Mouse (Mus musculus): ENCODE measurements around the gene Lmx1a. TPM values are rescaled to one million over a fixed set of nuclear protein-coding genes. Genes with fewer than 3 reads are reported as not detected.

The Lmx1a gene
- polyA plus RNA-seq (2012; fragmentation: generic; extraction: Trizol) = not detected

GRCm38 (mm10) chr1:167689232-167689261 lies at the start of gene Lmx1a:
Gene Lmx1a, plus strand, starts transcription at chr1:167689237.
- H3K27me3 ChIP-seq (ENCODE audit: control insufficient read depth, insufficient read depth, insufficient read length) = peaks cover 22% of the 10 kb centered on the region
- no peak within 1 kb of the TSS for H3K4me2 ChIP-seq (ENCODE audit: low read depth)
- no peaks in the 10 kb centered on the region for H3K79me2 ChIP-seq (ENCODE audit: control insufficient read depth, insufficient read depth)
- H3ac ChIP-seq (ENCODE audit: control insufficient read depth, insufficient read length) = no peak within 1 kb of the TSS
- H3K4me3 ChIP-seq = no peak within 1 kb of the TSS
- no peaks in the 10 kb centered on the region for H3K36me3 ChIP-seq (ENCODE audit: control insufficient read depth, insufficient read depth)
- TF ChIP-seq TCF12 (IDR thresholded peaks at IDR 0.05; ENCODE audit: insufficient read depth, poor library complexity, severe bottlenecking) (no peak), TCF3 (IDR thresholded peaks at IDR 0.05; ENCODE audit: insufficient read length, low read depth) (no peak), MYOD1 (IDR thresholded peaks at IDR 0.05; ENCODE audit: control insufficient read depth in 1 of 3, insufficient read length in 2 of 3, low read depth in 2 of 3) (no peak), SRF (IDR thresholded peaks at IDR 0.05; ENCODE audit: control insufficient read depth, insufficient read length, low read depth) (no peak), REST (IDR thresholded peaks at IDR 0.05; ENCODE audit: insufficient read depth, insufficient read length) (no peak), MAX (IDR thresholded peaks at IDR 0.05; ENCODE audit: low read depth) (no peak), POLR2AphosphoS2 (IDR thresholded peaks at IDR 0.05; ENCODE audit: insufficient read length, low read depth) (no peak), POLR2A (IDR thresholded peaks at IDR 0.05; ENCODE audit: insufficient read length, low read depth) (no peak), CEBPB (IDR thresholded peaks at IDR 0.05; ENCODE audit: insufficient read depth, poor library complexity, severe bottlenecking) (no peak), E2F4 (IDR thresholded peaks at IDR 0.05; ENCODE audit: insufficient read depth) (no peak), MYOG (IDR thresholded peaks at IDR 0.05; ENCODE audit: control insufficient read depth in 1 of 3, insufficient read depth in 1 of 3, insufficient read length in 2 of 3, low read depth in 2 of 3) (no peak), USF1 (IDR thresholded peaks at IDR 0.05; ENCODE audit: low read depth) (no peak)

- no peaks in the 10 kb centered on the region for H3K79me2 ChIP-seq (ENCODE audit: control insufficient read depth, insufficient read depth)
- H3K4me2 ChIP-seq (ENCODE audit: low read depth) = peak overlapping the region; percentile 1
- TF ChIP-seq TCF3 (IDR thresholded peaks at IDR 0.05; ENCODE audit: insufficient read length, low read depth) (no peak), E2F4 (IDR thresholded peaks at IDR 0.05; ENCODE audit: insufficient read depth) (no peak), USF1 (IDR thresholded peaks at IDR 0.05; ENCODE audit: low read depth) (no peak), CEBPB (IDR thresholded peaks at IDR 0.05; ENCODE audit: insufficient read depth, poor library complexity, severe bottlenecking) (no peak), TCF12 (IDR thresholded peaks at IDR 0.05; ENCODE audit: insufficient read depth, poor library complexity, severe bottlenecking) (no peak), MYOG (IDR thresholded peaks at IDR 0.05; ENCODE audit: control insufficient read depth in 1 of 3, insufficient read depth in 1 of 3, insufficient read length in 2 of 3, low read depth in 2 of 3) (peak in 1 of 3 experiments; percentile 25), REST (IDR thresholded peaks at IDR 0.05; ENCODE audit: insufficient read depth, insufficient read length) (no peak), MYOD1 (IDR thresholded peaks at IDR 0.05; ENCODE audit: control insufficient read depth in 1 of 3, insufficient read length in 2 of 3, low read depth in 2 of 3) (peak in 2 of 3 experiments; percentile 56 to 63), SRF (IDR thresholded peaks at IDR 0.05; ENCODE audit: control insufficient read depth, insufficient read length, low read depth) (peak; percentile 10), POLR2A (IDR thresholded peaks at IDR 0.05; ENCODE audit: insufficient read length, low read depth) (no peak), POLR2AphosphoS2 (IDR thresholded peaks at IDR 0.05; ENCODE audit: insufficient read length, low read depth) (no peak), MAX (IDR thresholded peaks at IDR 0.05; ENCODE audit: low read depth) (no peak)
- no peak overlapping the region for H3ac ChIP-seq (ENCODE audit: control insufficient read depth, insufficient read length)
- peaks cover 11% of the 10 kb centered on the region for H3K27me3 ChIP-seq (ENCODE audit: control insufficient read depth, insufficient read depth, insufficient read length)
- no peaks in the 10 kb centered on the region for H3K36me3 ChIP-seq (ENCODE audit: control insufficient read depth, insufficient read depth)
- no peak overlapping the region for H3K4me3 ChIP-seq
Observed at GRCm38 (mm10) chr1:167644866-167645537, 44.0 kb upstream of the Lmx1a start.

GRCm38 (mm10) chr1:167648670-167649069 lies 40.4 kb upstream of the Lmx1a start:
- no peak overlapping the region for H3K4me3 ChIP-seq
- H3K4me2 ChIP-seq (ENCODE audit: low read depth) = no peak overlapping the region
- H3K27me3 ChIP-seq (ENCODE audit: control insufficient read depth, insufficient read depth, insufficient read length) = no peaks in the 10 kb centered on the region
- H3K36me3 ChIP-seq (ENCODE audit: control insufficient read depth, insufficient read depth) = no peaks in the 10 kb centered on the region
- TF ChIP-seq MAX (IDR thresholded peaks at IDR 0.05; ENCODE audit: low read depth) (no peak), CEBPB (IDR thresholded peaks at IDR 0.05; ENCODE audit: insufficient read depth, poor library complexity, severe bottlenecking) (no peak), POLR2AphosphoS2 (IDR thresholded peaks at IDR 0.05; ENCODE audit: insufficient read length, low read depth) (no peak), MYOG (IDR thresholded peaks at IDR 0.05; ENCODE audit: control insufficient read depth in 1 of 3, insufficient read depth in 1 of 3, insufficient read length in 2 of 3, low read depth in 2 of 3) (no peak), POLR2A (IDR thresholded peaks at IDR 0.05; ENCODE audit: insufficient read length, low read depth) (no peak), TCF12 (IDR thresholded peaks at IDR 0.05; ENCODE audit: insufficient read depth, poor library complexity, severe bottlenecking) (no peak), SRF (IDR thresholded peaks at IDR 0.05; ENCODE audit: control insufficient read depth, insufficient read length, low read depth) (no peak), TCF3 (IDR thresholded peaks at IDR 0.05; ENCODE audit: insufficient read length, low read depth) (no peak)
- H3ac ChIP-seq (ENCODE audit: control insufficient read depth, insufficient read length) = no peak overlapping the region
- no peaks in the 10 kb centered on the region for H3K79me2 ChIP-seq (ENCODE audit: control insufficient read depth, insufficient read depth)

- Histone ChIP-seq H3K27me3 (ENCODE audit: control insufficient read depth, insufficient read depth, insufficient read length) (no peaks in the 10 kb centered on the region), H3K4me2 (ENCODE audit: low read depth) (no peak overlapping the region), H3K4me3 (no peak overlapping the region), H3ac (ENCODE audit: control insufficient read depth, insufficient read length) (no peak overlapping the region), H3K79me2 (ENCODE audit: control insufficient read depth, insufficient read depth) (no peaks in the 10 kb centered on the region), H3K36me3 (ENCODE audit: control insufficient read depth, insufficient read depth) (no peaks in the 10 kb centered on the region)
- TF ChIP-seq SRF (IDR thresholded peaks at IDR 0.05; ENCODE audit: control insufficient read depth, insufficient read length, low read depth) (no peak), MYOD1 (IDR thresholded peaks at IDR 0.05; ENCODE audit: control insufficient read depth in 1 of 3, insufficient read length in 2 of 3, low read depth in 2 of 3) (no peak), POLR2AphosphoS2 (IDR thresholded peaks at IDR 0.05; ENCODE audit: insufficient read length, low read depth) (no peak), MAX (IDR thresholded peaks at IDR 0.05; ENCODE audit: low read depth) (no peak), REST (IDR thresholded peaks at IDR 0.05; ENCODE audit: insufficient read depth, insufficient read length) (no peak), TCF12 (IDR thresholded peaks at IDR 0.05; ENCODE audit: insufficient read depth, poor library complexity, severe bottlenecking) (no peak), USF1 (IDR thresholded peaks at IDR 0.05; ENCODE audit: low read depth) (no peak), TCF3 (IDR thresholded peaks at IDR 0.05; ENCODE audit: insufficient read length, low read depth) (no peak), E2F4 (IDR thresholded peaks at IDR 0.05; ENCODE audit: insufficient read depth) (no peak), MYOG (IDR thresholded peaks at IDR 0.05; ENCODE audit: control insufficient read depth in 1 of 3, insufficient read depth in 1 of 3, insufficient read length in 2 of 3, low read depth in 2 of 3) (no peak), POLR2A (IDR thresholded peaks at IDR 0.05; ENCODE audit: insufficient read length, low read depth) (no peak), CEBPB (IDR thresholded peaks at IDR 0.05; ENCODE audit: insufficient read depth, poor library complexity, severe bottlenecking) (no peak)
Observed at GRCm38 (mm10) chr1:167649122-167649633, 39.9 kb upstream of the Lmx1a start.
